Mouse (Mus musculus) liver, postnatal 0 days (tissue): ENCODE data around the gene Spats2. TPM values are rescaled to one million over a fixed set of nuclear protein-coding genes. Genes with fewer than 3 reads are reported as not detected.

Source experiments
- ATAC-seq: fragments of 200-750 bp; cut with Nextera tagmentation; 2 replicates; pipeline ENCODE4 v1.8.0; 2017; ENCODE audit warnings: mild to moderate bottlenecking, moderate library complexity
- DNase-seq: peaks from one replicate; pipeline ENCODE4 v3.0.0-alpha.2; 2016
- H3K27ac ChIP-seq: fragments of 300-500 bp; sonication (generic); 2 replicates; pipeline ENCODE4 v1.5.1; 2014; ENCODE audit warnings: antibody characterized with exemption, moderate library complexity, mild to moderate bottlenecking, low read depth
- H3K27me3 ChIP-seq: fragments of 300-500 bp; sonication (generic); 2 replicates; pipeline ENCODE4 v1.6.1; 2014; ENCODE audit warnings: low read length, control low read depth, mixed read lengths; ENCODE audit not compliant: insufficient read depth
- H3K36me3 ChIP-seq: fragments of 300-500 bp; sonication (generic); replicated peaks from 2 replicates; pipeline ENCODE4 v1.6.1; 2014; ENCODE audit warnings: mild to moderate bottlenecking, control low read depth, low read length, moderate library complexity, mixed read lengths; ENCODE audit not compliant: insufficient read depth
- H3K4me1 ChIP-seq: fragments of 300-500 bp; sonication (generic); 2 replicates; pipeline ENCODE4 v1.6.1; 2014; ENCODE audit warnings: antibody characterized with exemption, mild to moderate bottlenecking, control low read depth; ENCODE audit not compliant: insufficient read depth
- H3K4me2 ChIP-seq: fragments of 300-500 bp; sonication (generic); 2 replicates; pipeline ENCODE4 v1.6.1; 2014; ENCODE audit warnings: low read depth, mild to moderate bottlenecking, low read length, moderate library complexity, mixed read lengths
- H3K4me3 ChIP-seq: fragments of 300-500 bp; sonication (generic); 2 replicates; pipeline ENCODE4 v1.5.1; 2014; ENCODE audit warnings: low read depth, low read length
- H3K9ac ChIP-seq: fragments of 300-500 bp; sonication (generic); replicated peaks from 2 replicates; pipeline ENCODE4 v1.6.1; 2014; ENCODE audit warnings: mild to moderate bottlenecking, moderate library complexity
- H3K9me3 ChIP-seq: fragments of 300-500 bp; sonication (generic); 2 replicates; pipeline ENCODE4 v1.6.1; 2016; ENCODE audit warnings: mild to moderate bottlenecking, control low read depth, low read length, mixed read lengths
- CTCF ChIP-seq: sonication (generic); IDR thresholded peaks from 2 replicates; pipeline ENCODE4 v1.5.1; 2016; ENCODE audit warnings: antibody characterized with exemption, low read depth
- EP300 ChIP-seq: IDR thresholded peaks from 2 replicates; pipeline ENCODE4 v1.6.1; 2016; ENCODE audit warnings: antibody characterized with exemption, low read depth, mild to moderate bottlenecking
- whole genome bisulfite sequencing: fragments of 180-500 bp; shearing (Covaris S2); extraction: QIAGEN DNeasy Blood & Tissue Kit; methylation state at CpG from one replicate; pipeline ENCODE4 v1.1.7; 2014; ENCODE audit not compliant: insufficient replicate concordance; 5-methylcytosine and 5-hydroxymethylcytosine counted together
- polyA plus RNA-seq: library from polyadenylated mRNA; unstranded; fragments of >200 nt; fragmentation: Nextera tagmentation; extraction: Ambion mirVana; gene quantifications from 2 replicates; pipeline ENCODE4 v1.2.1, GENCODE M21; 2015

Gene Spats2
- polyA plus RNA-seq, 1 experiment from 2014 or later: 4.7 TPM

GRCm38 (mm10) chr15:99083258-99083657 is 42.5 kb upstream of the Spats2 start:
- peak; percentile 74 for TF ChIP-seq CTCF
- TF ChIP-seq EP300: no peak
- DNase-seq (peak; percentile 61), ATAC-seq (peak; percentile 35; the same call in 1 of the 2 replicates)
- 60% methylated on average over 9 of the region's 9 CpGs for WGBS
- Histone ChIP-seq H3K4me1 (peaks cover 9% of the 10 kb centered on the region), H3K9ac (no peak overlapping the region), H3K27ac (no peak overlapping the region), H3K4me3 (no peak overlapping the region), H3K9me3 (no peaks in the 10 kb centered on the region), H3K36me3 (peaks cover 17% of the 10 kb centered on the region; the same call in 1 of the 2 replicates), H3K4me2 (no peak overlapping the region), H3K27me3 (peaks cover 31% of the 10 kb centered on the region)

DNA sequence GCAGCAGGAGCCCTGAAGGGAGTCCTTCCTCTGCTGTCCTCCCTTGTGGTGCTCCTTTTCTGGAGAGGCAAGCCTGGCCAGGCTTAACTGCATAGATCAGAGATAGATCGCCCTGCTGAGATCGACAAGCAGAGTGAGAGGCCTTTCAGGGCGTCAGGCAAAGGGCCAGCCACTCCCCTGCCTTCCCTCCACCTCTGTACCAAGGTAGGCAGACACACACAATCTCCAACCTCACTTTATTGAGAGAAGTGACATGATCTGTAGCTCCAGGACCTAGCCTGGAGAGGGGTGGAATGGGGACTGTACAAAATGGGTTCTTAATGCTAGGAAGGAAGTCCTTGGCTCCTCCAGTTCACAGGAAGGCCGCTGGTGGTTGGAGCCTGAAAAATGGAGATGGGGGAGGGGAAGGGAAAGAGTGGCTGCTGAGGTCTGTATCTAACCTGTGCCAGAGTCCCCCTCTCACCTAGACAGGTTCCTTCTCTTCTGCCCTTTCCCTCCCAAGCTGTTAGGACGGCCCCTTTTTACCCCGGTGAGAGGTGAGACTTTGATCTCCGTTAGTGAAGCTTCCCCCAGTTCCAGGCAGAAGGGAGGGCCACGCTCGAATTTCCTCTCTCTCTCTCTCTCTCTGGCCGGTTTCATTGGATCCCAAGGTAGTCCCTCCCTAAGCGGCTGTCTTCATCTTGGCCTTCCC is 41.7 kb upstream of the Spats2 start:
- Histone ChIP-seq H3K9ac (no peak overlapping the region), H3K9me3 (no peaks in the 10 kb centered on the region), H3K4me3 (no peak overlapping the region), H3K4me1 (peaks cover 11% of the 10 kb centered on the region), H3K27me3 (peaks cover 39% of the 10 kb centered on the region), H3K4me2 (peak overlapping the region; percentile 32; the same call in 1 of the 2 replicates), H3K36me3 (peaks cover 14% of the 10 kb centered on the region; the same call in 1 of the 2 replicates), H3K27ac (no peak overlapping the region)
- DNase-seq: no peak
- ATAC-seq: no peak
- WGBS: 10% methylated on average over 11 of the region's 11 CpGs
- no peak for TF ChIP-seq EP300
- no peak for TF ChIP-seq CTCF

DNA sequence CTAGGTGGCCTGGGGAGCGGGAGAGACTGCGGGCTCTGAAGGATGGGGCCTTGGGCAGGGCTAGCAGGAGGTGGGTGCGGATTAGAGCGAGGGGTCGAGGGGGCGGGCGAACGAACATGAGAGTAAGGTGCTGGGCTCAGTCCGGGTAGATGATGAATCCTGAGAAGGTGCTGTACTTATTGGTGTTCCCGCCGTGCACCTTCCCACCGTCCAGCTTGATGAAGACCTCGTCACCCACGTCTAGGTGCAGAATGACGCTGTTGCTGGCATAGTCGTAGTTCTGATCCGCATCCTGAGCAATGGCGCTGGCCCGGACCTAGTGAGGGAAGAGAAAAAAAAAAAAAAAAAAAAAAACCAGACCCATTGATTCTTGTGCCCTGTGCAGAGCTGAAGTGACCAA is 41.1 kb upstream of the Spats2 start:
- no peak for TF ChIP-seq EP300
- TF ChIP-seq CTCF: no peak
- H3K36me3 ChIP-seq: peaks cover 14% of the 10 kb centered on the region; the same call in 1 of the 2 replicates
- H3K9me3 ChIP-seq: no peaks in the 10 kb centered on the region
- peaks cover 13% of the 10 kb centered on the region for H3K4me1 ChIP-seq
- peak overlapping the region; percentile 32; the same call in 1 of the 2 replicates for H3K4me2 ChIP-seq
- H3K27me3 ChIP-seq: peaks cover 45% of the 10 kb centered on the region
- no peak overlapping the region for H3K27ac ChIP-seq
- 27% methylated on average over 19 of the region's 19 CpGs for WGBS
- DNase-seq: no peak
- no peak overlapping the region for H3K9ac ChIP-seq
- no peak for ATAC-seq
- no peak overlapping the region for H3K4me3 ChIP-seq

DNA sequence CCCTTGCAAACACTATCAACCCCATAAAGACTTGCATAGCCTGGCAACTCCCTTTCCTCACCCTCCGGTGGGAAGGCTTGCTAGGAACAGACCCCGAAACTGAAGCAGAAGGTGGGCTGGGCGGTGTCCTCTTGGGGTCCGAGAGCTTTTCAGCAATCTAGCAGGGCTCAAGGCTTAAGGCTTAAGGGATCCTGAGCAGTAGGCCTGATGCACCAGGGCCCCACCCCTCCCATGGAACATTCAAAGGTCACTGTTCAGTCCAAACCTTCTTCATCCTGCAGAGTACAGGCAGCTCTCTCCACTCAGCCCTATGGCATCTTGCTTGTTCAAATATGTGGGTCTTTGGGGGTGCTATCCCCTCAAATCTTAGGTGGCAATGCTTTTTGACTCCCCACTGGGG is 39.7 kb upstream of the Spats2 start:
- no peaks in the 10 kb centered on the region for H3K9me3 ChIP-seq
- no peak overlapping the region for H3K27ac ChIP-seq
- DNase-seq (no peak), ATAC-seq (no peak)
- H3K4me1 ChIP-seq: peaks cover 13% of the 10 kb centered on the region
- H3K9ac ChIP-seq: no peak overlapping the region
- TF ChIP-seq EP300: no peak
- no peak for TF ChIP-seq CTCF
- 73% methylated on average over 4 of the region's 4 CpGs for WGBS
- no peak overlapping the region for H3K4me3 ChIP-seq
- no peak overlapping the region for H3K4me2 ChIP-seq
- peaks cover 59% of the 10 kb centered on the region for H3K27me3 ChIP-seq
- peaks cover 10% of the 10 kb centered on the region; the same call in 1 of the 2 replicates for H3K36me3 ChIP-seq

- no peak within 1 kb of the TSS for H3K9ac ChIP-seq
- DNase-seq: peak; percentile 71
- peak within 1 kb of the TSS; percentile 34 for H3K4me3 ChIP-seq
- H3K4me1 ChIP-seq: peaks cover 13% of the 10 kb centered on the region
- no peak; the same call in 1 of the 2 replicates for ATAC-seq
- peak within 1 kb of the TSS; percentile 53 for H3K4me2 ChIP-seq
- 13% methylated on average over 60 of the region's 60 CpGs for WGBS
- H3K27me3 ChIP-seq: peaks cover 71% of the 10 kb centered on the region
- TF ChIP-seq EP300 (no peak), CTCF (peak; percentile 71)
- H3K27ac ChIP-seq: no peak within 1 kb of the TSS
- H3K9me3 ChIP-seq: no peaks in the 10 kb centered on the region
- H3K36me3 ChIP-seq: peaks cover 3% of the 10 kb centered on the region; the same call in 1 of the 2 replicates
These were observed 38.3 kb upstream of the Spats2 start, which contains the start of gene C1ql4 for GRCm38 (mm10) chr15:99087253-99088075. C1ql4 (minus strand) TSS chr15:99087817.

DNA sequence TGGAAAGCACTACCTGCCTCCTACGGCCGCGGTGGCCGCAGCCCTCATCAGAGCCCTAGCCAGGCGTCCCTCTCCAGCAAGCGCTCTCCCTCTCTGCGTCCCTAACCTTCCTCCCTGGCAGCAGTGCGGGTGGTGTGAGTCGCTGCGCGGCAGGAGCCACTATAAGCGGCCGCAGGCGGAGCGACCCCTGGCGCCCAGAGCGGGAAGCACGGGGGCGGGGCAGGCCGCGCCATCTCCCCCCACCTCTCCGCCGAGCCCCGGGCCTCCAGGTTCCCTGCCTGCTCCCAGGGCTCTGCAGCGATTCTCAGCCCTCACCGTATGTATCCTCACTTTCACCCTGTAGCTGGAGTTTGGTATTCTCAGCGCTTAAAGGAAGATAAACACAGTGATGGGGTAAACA is 37.4 kb upstream of the Spats2 start:
- H3K36me3 ChIP-seq: no peaks in the 10 kb centered on the region
- no peak overlapping the region for H3K27ac ChIP-seq
- no peaks in the 10 kb centered on the region for H3K9me3 ChIP-seq
- DNase-seq (peak; percentile 86), ATAC-seq (peak; percentile 76)
- 1% methylated on average over 27 of the region's 27 CpGs for WGBS
- TF ChIP-seq EP300 (no peak), CTCF (peak; percentile 85)
- H3K4me3 ChIP-seq: peak overlapping the region; percentile 34
- H3K27me3 ChIP-seq: peaks cover 79% of the 10 kb centered on the region
- H3K9ac ChIP-seq: no peak overlapping the region
- H3K4me1 ChIP-seq: peaks cover 13% of the 10 kb centered on the region
- H3K4me2 ChIP-seq: peak overlapping the region; percentile 53
